Mouse (Mus musculus) hindbrain, embryonic 11.5 days (tissue): Measurements from ENCODE around the gene Tmem132d. TPM values are rescaled to one million over a fixed set of nuclear protein-coding genes. Genes with fewer than 3 reads are reported as not detected.
"Not testable (repeated sequence)": the region's sequence is repeated elsewhere in the genome, so short reads cannot be mapped to it uniquely, and the experiment has no call there.

Source experiments
- ATAC-seq: fragments of 200-750 bp; cut with Nextera tagmentation; 2 replicates; pipeline ENCODE4 v1.8.0; 2017; ENCODE audit warnings: mild to moderate bottlenecking, moderate TSS enrichment, moderate library complexity; ENCODE audit not compliant: low FRiP score
- DNase-seq: peaks from one replicate; pipeline ENCODE4 v3.0.0-alpha.2; 2015; ENCODE audit warnings: low spot score
- H3K27ac ChIP-seq: fragments of 300-500 bp; sonication (generic); 2 replicates; pipeline ENCODE4 v1.5.1; 2014; ENCODE audit warnings: mild to moderate bottlenecking, low read depth, low read length
- H3K27me3 ChIP-seq: fragments of 300-500 bp; sonication (generic); 2 replicates; pipeline ENCODE4 v1.6.1; 2014; ENCODE audit warnings: mild to moderate bottlenecking, low read length, moderate library complexity, mixed read lengths; ENCODE audit not compliant: control insufficient read depth, insufficient read depth
- H3K36me3 ChIP-seq: fragments of 300-500 bp; sonication (generic); 2 replicates; pipeline ENCODE4 v1.6.1; 2014; ENCODE audit warnings: mild to moderate bottlenecking, low read length, moderate library complexity, mixed read lengths; ENCODE audit not compliant: control insufficient read depth, insufficient read depth
- H3K4me1 ChIP-seq: fragments of 300-500 bp; sonication (generic); replicated peaks from 2 replicates; pipeline ENCODE4 v1.6.1; 2014; ENCODE audit warnings: low read length, mixed read lengths; ENCODE audit not compliant: control insufficient read depth, insufficient read depth
- H3K4me2 ChIP-seq: fragments of 300-500 bp; sonication (generic); replicated peaks from 2 replicates; pipeline ENCODE4 v1.6.1; 2014; ENCODE audit warnings: mild to moderate bottlenecking, low read depth, low read length
- H3K4me3 ChIP-seq: fragments of 300-500 bp; sonication (generic); 2 replicates; pipeline ENCODE4 v1.5.1; 2014; ENCODE audit warnings: low read depth, low read length
- H3K9ac ChIP-seq: fragments of 300-500 bp; sonication (generic); 2 replicates; pipeline ENCODE4 v1.6.1; 2014; ENCODE audit warnings: low read depth, low read length
- H3K9me3 ChIP-seq: fragments of 300-500 bp; sonication (generic); 2 replicates; pipeline ENCODE4 v1.6.1; 2016; ENCODE audit warnings: low read length; ENCODE audit not compliant: control insufficient read depth
- WGBS: fragments of 180-500 bp; shearing (Covaris S2); extraction: QIAGEN DNeasy Blood & Tissue Kit; methylation state at CpG from one replicate; pipeline ENCODE4 v1.1.7; 2014; 5-methylcytosine and 5-hydroxymethylcytosine counted together
- polyA plus RNA-seq: library from polyadenylated mRNA; unstranded; fragments of >200 nt; fragmentation: Nextera tagmentation; extraction: Ambion mirVana; gene quantifications from 2 replicates; pipeline ENCODE4 v1.2.1, GENCODE M21; 2014

The Tmem132d gene
- polyA plus RNA-seq, 1 experiment from 2014 or later: 0.63 TPM

GRCm38 (mm10) chr5:127950574-127950973 lies 482.3 kb downstream of the Tmem132d start:
- DNase-seq: no peak
- 55% methylated on average over 4 of the region's 4 CpGs for WGBS
- no peaks in the 10 kb centered on the region for H3K4me1 ChIP-seq
- H3K4me3 ChIP-seq: no peak overlapping the region
- ATAC-seq: no peak
- H3K9ac ChIP-seq: no peak overlapping the region
- no peaks in the 10 kb centered on the region for H3K36me3 ChIP-seq
- H3K4me2 ChIP-seq: no peak overlapping the region
- H3K9me3 ChIP-seq: no peaks in the 10 kb centered on the region
- no peaks in the 10 kb centered on the region for H3K27me3 ChIP-seq
- H3K27ac ChIP-seq: no peak overlapping the region

GRCm38 (mm10) chr5:127947275-127947674 lies 485.6 kb downstream of the Tmem132d start:
- Histone ChIP-seq H3K36me3 (no peaks in the 10 kb centered on the region), H3K4me2 (no peak overlapping the region), H3K27me3 (no peaks in the 10 kb centered on the region), H3K4me3 (no peak overlapping the region), H3K9me3 (no peaks in the 10 kb centered on the region), H3K27ac (no peak overlapping the region), H3K9ac (no peak overlapping the region), H3K4me1 (no peaks in the 10 kb centered on the region)
- WGBS: 32% methylated on average over 8 of the region's 8 CpGs
- DNase-seq (peak; percentile 53), ATAC-seq (no peak)

- not testable (repeated sequence) for H3K27me3 ChIP-seq, DNase-seq, H3K4me3 ChIP-seq, H3K27ac ChIP-seq, H3K9me3 ChIP-seq, H3K4me1 ChIP-seq, H3K9ac ChIP-seq, ATAC-seq, H3K36me3 ChIP-seq, H3K4me2 ChIP-seq
- WGBS: 86% methylated on average over 3 of the region's 3 CpGs
Observed at GRCm38 (mm10) chr5:127942171-127942570, 490.7 kb downstream of the Tmem132d start.

- H3K27ac ChIP-seq: no peak overlapping the region
- no peak overlapping the region for H3K9ac ChIP-seq
- WGBS: 76% methylated on average over 3 of the region's 3 CpGs
- H3K27me3 ChIP-seq: no peaks in the 10 kb centered on the region
- no peaks in the 10 kb centered on the region for H3K4me1 ChIP-seq
- DNase-seq (no peak), ATAC-seq (no peak)
- H3K36me3 ChIP-seq: no peaks in the 10 kb centered on the region
- no peaks in the 10 kb centered on the region for H3K9me3 ChIP-seq
- H3K4me3 ChIP-seq: no peak overlapping the region
- no peak overlapping the region for H3K4me2 ChIP-seq
Observed at GRCm38 (mm10) chr5:127937914-127938313, 495.0 kb downstream of the Tmem132d start.

- Histone ChIP-seq H3K36me3 (no peaks in the 10 kb centered on the region), H3K27me3 (0 out of 2 replicates have a peak, but pooled peaks cover 2% of the 10 kb centered on the region), H3K4me2 (no peak overlapping the region), H3K4me1 (no peaks in the 10 kb centered on the region), H3K27ac (no peak overlapping the region), H3K4me3 (no peak overlapping the region), H3K9me3 (no peaks in the 10 kb centered on the region), H3K9ac (no peak overlapping the region)
- WGBS: 87% methylated on average over 14 of the region's 14 CpGs
- ATAC-seq (no peak), DNase-seq (no peak)
Observed at GRCm38 (mm10) chr5:127929687-127930086, 503.2 kb downstream of the Tmem132d start.

- ATAC-seq (no peak), DNase-seq (no peak)
- no peaks in the 10 kb centered on the region for H3K36me3 ChIP-seq
- no peak overlapping the region for H3K4me2 ChIP-seq
- no peak overlapping the region for H3K9ac ChIP-seq
- 0 out of 2 replicates have a peak, but pooled peaks cover 4% of the 10 kb centered on the region for H3K27me3 ChIP-seq
- WGBS: 88% methylated on average over 2 of the region's 2 CpGs
- no peaks in the 10 kb centered on the region for H3K9me3 ChIP-seq
- H3K27ac ChIP-seq: no peak overlapping the region
- no peaks in the 10 kb centered on the region; the same call in 1 of the 2 replicates for H3K4me1 ChIP-seq
- H3K4me3 ChIP-seq: no peak overlapping the region
Observed at GRCm38 (mm10) chr5:127926686-127927085, 506.2 kb downstream of the Tmem132d start.

- H3K4me3 ChIP-seq: no peak overlapping the region
- WGBS: 22% methylated on average over 3 of the region's 3 CpGs
- no peak overlapping the region for H3K27ac ChIP-seq
- peak; percentile 90 for ATAC-seq
- H3K9ac ChIP-seq: no peak overlapping the region
- H3K9me3 ChIP-seq: no peaks in the 10 kb centered on the region
- H3K36me3 ChIP-seq: no peaks in the 10 kb centered on the region
- peak; percentile 47 for DNase-seq
- no peaks in the 10 kb centered on the region; the same call in 1 of the 2 replicates for H3K4me1 ChIP-seq
- 0 out of 2 replicates have a peak, but pooled peaks cover 4% of the 10 kb centered on the region for H3K27me3 ChIP-seq
- H3K4me2 ChIP-seq: no peak overlapping the region
Observed at GRCm38 (mm10) chr5:127924106-127924505, 508.8 kb downstream of the Tmem132d start.

GRCm38 (mm10) chr5:127919171-127919570 lies 513.7 kb downstream of the Tmem132d start:
- H3K4me2 ChIP-seq: no peak overlapping the region
- ATAC-seq: no peak
- no peaks in the 10 kb centered on the region for H3K9me3 ChIP-seq
- no peak overlapping the region for H3K27ac ChIP-seq
- no peak overlapping the region for H3K4me3 ChIP-seq
- no peak overlapping the region for H3K9ac ChIP-seq
- H3K27me3 ChIP-seq: 0 out of 2 replicates have a peak, but pooled peaks cover 2% of the 10 kb centered on the region
- H3K4me1 ChIP-seq: no peaks in the 10 kb centered on the region; the same call in 1 of the 2 replicates
- H3K36me3 ChIP-seq: no peaks in the 10 kb centered on the region
- 70% methylated on average over 1 of the region's 1 CpGs for WGBS
- DNase-seq: peak; percentile 5

- Histone ChIP-seq H3K36me3 (no peaks in the 10 kb centered on the region), H3K4me3 (no peak overlapping the region), H3K27ac (no peak overlapping the region), H3K9ac (no peak overlapping the region), H3K4me2 (no peak overlapping the region), H3K4me1 (no peaks in the 10 kb centered on the region), H3K27me3 (0 out of 2 replicates have a peak, but pooled peaks cover 2% of the 10 kb centered on the region), H3K9me3 (no peaks in the 10 kb centered on the region)
- ATAC-seq (no peak), DNase-seq (no peak)
- 68% methylated on average over 3 of the region's 3 CpGs for WGBS
Observed at GRCm38 (mm10) chr5:127918376-127918775, 514.5 kb downstream of the Tmem132d start.
